Mouse (Mus musculus) limb, embryonic 14.5 days (tissue): Measurements from ENCODE around the gene Myo15. TPM values are rescaled to one million over a fixed set of nuclear protein-coding genes. Genes with fewer than 3 reads are reported as not detected.
A peak's percentile ranks its signal among the peaks of the same experiment; 100 is the strongest.

ENCODE experiments used
- ATAC-seq: fragments of 200-750 bp; cut with Nextera tagmentation; 2 replicates; pipeline ENCODE4 v1.8.0; 2017; ENCODE audit warnings: low read depth, moderate number of reproducible peaks, moderate TSS enrichment; ENCODE audit not compliant: low FRiP score
- DNase-seq: peaks from one replicate; pipeline ENCODE4 v3.0.0-alpha.2; 2015; ENCODE audit warnings: low spot score
- H3K27ac ChIP-seq: fragments of 300-500 bp; sonication (generic); replicated peaks from 2 replicates; pipeline ENCODE4 v1.5.1; 2014; ENCODE audit warnings: low read depth, mild to moderate bottlenecking, low read length, moderate library complexity, mixed read lengths
- H3K27me3 ChIP-seq: fragments of 300-500 bp; sonication (generic); 2 replicates; pipeline ENCODE4 v1.6.1; 2014; ENCODE audit warnings: low read length, mixed read lengths; ENCODE audit not compliant: control insufficient read depth, insufficient read depth
- H3K36me3 ChIP-seq: fragments of 300-500 bp; sonication (generic); 2 replicates; pipeline ENCODE4 v1.6.1; 2014; ENCODE audit warnings: mild to moderate bottlenecking, low read length, moderate library complexity, mixed read lengths; ENCODE audit not compliant: control insufficient read depth, insufficient read depth
- H3K4me1 ChIP-seq: fragments of 300-500 bp; sonication (generic); 2 replicates; pipeline ENCODE4 v1.6.1; 2014; ENCODE audit warnings: antibody characterized with exemption, low read length, mixed read lengths; ENCODE audit not compliant: control insufficient read depth, insufficient read depth
- H3K4me2 ChIP-seq: fragments of 300-500 bp; sonication (generic); replicated peaks from 2 replicates; pipeline ENCODE4 v1.6.1; 2014; ENCODE audit warnings: low read depth, mild to moderate bottlenecking, low read length, moderate library complexity; ENCODE audit not compliant: severe bottlenecking
- H3K4me3 ChIP-seq: fragments of 300-500 bp; sonication (generic); replicated peaks from 2 replicates; pipeline ENCODE4 v1.5.1; 2014; ENCODE audit warnings: low read length
- H3K9ac ChIP-seq: fragments of 300-500 bp; sonication (generic); 2 replicates; pipeline ENCODE4 v1.6.1; 2014; ENCODE audit warnings: mild to moderate bottlenecking, low read depth, low read length, moderate library complexity; ENCODE audit not compliant: severe bottlenecking
- H3K9me3 ChIP-seq: fragments of 300-500 bp; sonication (generic); 2 replicates; pipeline ENCODE4 v1.6.1; 2016; ENCODE audit warnings: low read length; ENCODE audit not compliant: control insufficient read depth
- POLR2A ChIP-seq: fragments of 200-500 bp; IDR thresholded peaks from 2 replicates; pipeline ENCODE4 v1.8.0; 2012; ENCODE audit warnings: inconsistent platforms, mild to moderate bottlenecking, moderate library complexity, borderline replicate concordance; ENCODE audit not compliant: insufficient read depth, insufficient read length; ENCODE audit errors: extremely low read depth
- WGBS: fragments of 180-500 bp; shearing (Covaris S2); extraction: QIAGEN DNeasy Blood & Tissue Kit; methylation state at CpG from one replicate; pipeline ENCODE4 v1.1.7; 2014; 5-methylcytosine and 5-hydroxymethylcytosine counted together
- polyA plus RNA-seq, 2 experiments: library from polyadenylated mRNA; depleted of rRNA in 1 of 2; stranded (reverse) in 1 of 2; unstranded in 1 of 2; fragments of >200 nt; fragmentation: Nextera tagmentation in 1 of 2; extraction: Ambion mirVana in 1 of 2; gene quantifications; 2 replicates each; pipeline versions ENCODE4 v1.2.1 to v1.2.3; 2012 to 2014

The Myo15 gene
- polyA plus RNA-seq, 2 experiments: 0.54 to 1.4 TPM

DNA sequence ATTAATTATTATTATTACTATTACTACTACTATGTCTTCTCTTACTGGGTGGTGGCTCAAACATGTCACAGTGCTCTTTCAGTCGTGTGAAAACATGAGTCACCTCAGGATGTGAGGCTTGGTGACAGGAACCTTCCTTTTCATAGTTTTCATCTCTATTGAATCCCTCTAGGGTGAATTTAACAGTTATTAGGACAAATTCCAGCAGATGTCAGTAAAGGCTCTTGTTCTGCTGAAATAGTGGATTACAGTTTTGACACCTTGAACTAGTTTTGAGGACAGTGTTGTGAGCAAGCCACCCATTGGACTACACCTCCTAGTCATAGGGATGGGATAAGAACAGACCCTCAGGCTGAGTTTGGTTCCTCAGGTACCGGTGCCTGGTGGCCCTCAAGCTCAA lies 26.6 kb downstream of the Myo15 start:
- ATAC-seq (no peak), DNase-seq (no peak)
- Histone ChIP-seq H3K9me3 (no peaks in the 10 kb centered on the region), H3K4me2 (no peak overlapping the region), H3K9ac (no peak overlapping the region), H3K27me3 (no peaks in the 10 kb centered on the region), H3K4me1 (no peaks in the 10 kb centered on the region), H3K27ac (no peak overlapping the region), H3K4me3 (no peak overlapping the region), H3K36me3 (no peaks in the 10 kb centered on the region)
- TF ChIP-seq POLR2A: no peak
- 60% methylated on average over 2 of the region's 2 CpGs for WGBS

DNA sequence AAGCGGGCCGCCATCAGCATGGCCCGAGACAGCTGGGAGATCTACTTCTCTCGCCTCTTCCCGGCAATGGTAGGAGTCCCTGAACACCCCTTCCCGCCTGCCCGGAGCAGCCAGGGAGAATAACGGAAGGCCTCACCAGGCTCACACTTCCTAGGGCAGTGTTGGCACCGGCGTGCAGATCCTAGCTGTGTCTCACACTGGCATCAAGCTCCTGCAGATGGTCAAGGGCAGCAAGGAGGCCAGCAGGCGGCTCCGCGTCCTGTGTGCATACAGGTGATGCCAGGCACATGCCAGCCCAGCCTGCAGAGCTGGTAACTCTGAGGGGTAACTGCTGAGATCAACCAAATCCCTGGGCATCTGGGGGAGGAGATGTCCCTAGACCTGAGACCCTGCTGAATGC lies 38.1 kb downstream of the Myo15 start:
- H3K27ac ChIP-seq: no peak overlapping the region
- H3K9me3 ChIP-seq: no peaks in the 10 kb centered on the region
- no peaks in the 10 kb centered on the region for H3K36me3 ChIP-seq
- WGBS: 77% methylated on average over 13 of the region's 13 CpGs
- ATAC-seq (no peak), DNase-seq (no peak)
- H3K4me1 ChIP-seq: peaks cover 3% of the 10 kb centered on the region
- TF ChIP-seq POLR2A: no peak
- no peak overlapping the region for H3K9ac ChIP-seq
- H3K4me2 ChIP-seq: no peak overlapping the region
- H3K4me3 ChIP-seq: no peak overlapping the region
- no peaks in the 10 kb centered on the region for H3K27me3 ChIP-seq

GRCm38 (mm10) chr11:60508950-60509349 lies 39.8 kb downstream of the Myo15 start:
- H3K4me1 ChIP-seq: peaks cover 3% of the 10 kb centered on the region
- WGBS: 6% methylated on average over 11 of the region's 11 CpGs
- H3K27ac ChIP-seq: no peak overlapping the region
- ATAC-seq (no peak), DNase-seq (no peak)
- TF ChIP-seq POLR2A: no peak
- H3K36me3 ChIP-seq: no peaks in the 10 kb centered on the region
- H3K9ac ChIP-seq: peak overlapping the region; percentile 52
- peak overlapping the region; percentile 40 for H3K4me3 ChIP-seq
- H3K9me3 ChIP-seq: no peaks in the 10 kb centered on the region
- H3K27me3 ChIP-seq: no peaks in the 10 kb centered on the region
- H3K4me2 ChIP-seq: peak overlapping the region; percentile 78

GRCm38 (mm10) chr11:60509500-60509899 lies 40.4 kb downstream of the Myo15 start:
- no peak for TF ChIP-seq POLR2A
- H3K27ac ChIP-seq: no peak overlapping the region
- under 1% methylated on average over 25 of the region's 25 CpGs for WGBS
- H3K4me3 ChIP-seq: peak overlapping the region; percentile 40
- H3K9ac ChIP-seq: peak overlapping the region; percentile 52
- H3K4me2 ChIP-seq: peak overlapping the region; percentile 78
- ATAC-seq: peak; percentile 71; the same call in 1 of the 2 replicates
- H3K27me3 ChIP-seq: no peaks in the 10 kb centered on the region
- DNase-seq: no peak
- H3K9me3 ChIP-seq: no peaks in the 10 kb centered on the region
- H3K4me1 ChIP-seq: peaks cover 3% of the 10 kb centered on the region
- no peaks in the 10 kb centered on the region for H3K36me3 ChIP-seq

- H3K27ac ChIP-seq: no peak overlapping the region
- H3K4me1 ChIP-seq: peaks cover 3% of the 10 kb centered on the region
- ATAC-seq (no peak), DNase-seq (no peak)
- H3K9ac ChIP-seq: no peak overlapping the region
- no peaks in the 10 kb centered on the region for H3K9me3 ChIP-seq
- no peaks in the 10 kb centered on the region for H3K27me3 ChIP-seq
- H3K36me3 ChIP-seq: no peaks in the 10 kb centered on the region
- WGBS: 69% methylated on average over 1 of the region's 1 CpGs
- no peak overlapping the region for H3K4me2 ChIP-seq
- TF ChIP-seq POLR2A: no peak
- no peak overlapping the region for H3K4me3 ChIP-seq
Measured at GRCm38 (mm10) chr11:60511893-60512292, 42.8 kb downstream of the Myo15 start.

- no peaks in the 10 kb centered on the region for H3K27me3 ChIP-seq
- 68% methylated on average over 2 of the region's 2 CpGs for WGBS
- H3K4me2 ChIP-seq: no peak overlapping the region
- DNase-seq (no peak), ATAC-seq (no peak)
- no peaks in the 10 kb centered on the region for H3K9me3 ChIP-seq
- peaks cover 3% of the 10 kb centered on the region for H3K4me1 ChIP-seq
- no peak overlapping the region for H3K4me3 ChIP-seq
- TF ChIP-seq POLR2A: no peak
- no peak overlapping the region for H3K9ac ChIP-seq
- H3K27ac ChIP-seq: no peak overlapping the region
- H3K36me3 ChIP-seq: no peaks in the 10 kb centered on the region
Measured at GRCm38 (mm10) chr11:60512520-60512919, 43.4 kb downstream of the Myo15 start.
